Mouse (Mus musculus) MEL-GATA-1-ER (cell line): ENCODE measurements around the gene Myrfl.

Experiments
- DNase-seq: peaks from one replicate; pipeline ENCODE4 v3.0.0-alpha.2; 2012; ENCODE audit warnings: low read depth; ENCODE audit errors: extremely low read depth

Myrfl gene

GRCm38 (mm10) chr10:116913647-116914273 lies 17.0 kb upstream of the Myrfl start:
- no peak for DNase-seq

GRCm38 (mm10) chr10:116912850-116913249 lies 16.1 kb upstream of the Myrfl start:
- DNase-seq = no peak

- DNase-seq = no peak
These were observed 12.4 kb upstream of the Myrfl start for GRCm38 (mm10) chr10:116908901-116909642.

- DNase-seq = no peak
These were observed 10.1 kb upstream of the Myrfl start for GRCm38 (mm10) chr10:116906794-116907193.

GRCm38 (mm10) chr10:116904503-116904908 lies 7.8 kb upstream of the Myrfl start:
- DNase-seq = no peak

- DNase-seq = no peak
These were observed 1.4 kb downstream of the Myrfl start for GRCm38 (mm10) chr10:116895108-116895833.

GRCm38 (mm10) chr10:116894540-116894939 lies 2.2 kb downstream of the Myrfl start:
- no peak for DNase-seq

GRCm38 (mm10) chr10:116893753-116894152 lies 3.0 kb downstream of the Myrfl start:
- no peak for DNase-seq

- DNase-seq = no peak
These were observed 6.1 kb downstream of the Myrfl start for GRCm38 (mm10) chr10:116890587-116890986.

- DNase-seq = no peak
These were observed 12.2 kb downstream of the Myrfl start for GRCm38 (mm10) chr10:116884552-116884951.

GRCm38 (mm10) chr10:116883531-116883930 lies 13.2 kb downstream of the Myrfl start:
- DNase-seq = no peak

GRCm38 (mm10) chr10:116877436-116877835 lies 19.3 kb downstream of the Myrfl start:
- no peak for DNase-seq

GRCm38 (mm10) chr10:116874490-116874889 lies 22.2 kb downstream of the Myrfl start:
- no peak for DNase-seq

GRCm38 (mm10) chr10:116872016-116872410 lies 24.7 kb downstream of the Myrfl start:
- no peak for DNase-seq

GRCm38 (mm10) chr10:116871329-116872015 lies 25.2 kb downstream of the Myrfl start:
- no peak for DNase-seq

GRCm38 (mm10) chr10:116870819-116871218 lies 25.9 kb downstream of the Myrfl start:
- no peak for DNase-seq

- DNase-seq = no peak
These were observed 43.4 kb downstream of the Myrfl start for GRCm38 (mm10) chr10:116853159-116853845.

- peak; percentile 16 for DNase-seq
These were observed 47.8 kb downstream of the Myrfl start for GRCm38 (mm10) chr10:116848749-116849473.

GRCm38 (mm10) chr10:116841551-116841950 lies 55.2 kb downstream of the Myrfl start:
- no peak for DNase-seq

GRCm38 (mm10) chr10:116830676-116831075 lies 66.0 kb downstream of the Myrfl start:
- DNase-seq = no peak
